In genomic region chrX:140279266-140279665, GRCm38 (mm10) we compare ENCODE assay signal across 8 mouse cellular contexts.
DNase-seq lines count a peak whose midpoint lies in the region; ATAC-seq and TF ChIP-seq lines count a peak whose summit lies in the region.

No protein-coding gene starts in this region.

- intact Hi-C loops in gastrocnemius, adult 2 months (cut with DNase I): no loop called here

- H3K9ac ChIP-seq in midbrain, embryonic 11.5 days (ENCODE audit: low read length): no peak overlapping the region

- H3K9me3 ChIP-seq in midbrain, embryonic 11.5 days (ENCODE audit: control insufficient read depth, low read length): no peaks in the 10 kb centered on the region

- no peaks in the 10 kb centered on the region for H3K4me1 ChIP-seq in midbrain, embryonic 11.5 days (ENCODE audit: control insufficient read depth, insufficient read depth, low read length)

- H3K4me3 ChIP-seq in gastrocnemius, adult 2 months: no peak overlapping the region
- H3K4me3 ChIP-seq in midbrain, embryonic 11.5 days (ENCODE audit: low read depth, low read length): no peak overlapping the region

- peak; percentile 58 for ATAC-seq in midbrain, embryonic 11.5 days (ENCODE audit: low FRiP score)

- 12% methylated on average over 6 of the region's 6 CpGs for WGBS in midbrain, embryonic 11.5 days

- H3K27me3 ChIP-seq in midbrain, embryonic 11.5 days (ENCODE audit: control insufficient read depth, insufficient read depth, low read length): peaks cover 46% of the 10 kb centered on the region

- H3K36me3 ChIP-seq in midbrain, embryonic 11.5 days (ENCODE audit: control insufficient read depth, insufficient read depth, low read length): no peaks in the 10 kb centered on the region

- peak overlapping the region; percentile 23; the same call in 1 of the 2 replicates for H3K4me2 ChIP-seq in midbrain, embryonic 11.5 days

- DNase-seq in gastrocnemius, postnatal 10 days: peak; percentile 9
- no peak for DNase-seq in gastrocnemius, adult 2 months
- DNase-seq in thymus, postnatal 4 days: peak; percentile 4
- DNase-seq in thymus, postnatal 25 days: no peak
- peak; percentile 81 for DNase-seq in midbrain, embryonic 11.5 days (ENCODE audit: low spot score, missing footprints)
- no peak for DNase-seq in c-Kit-positive CD71-positive TER-119-positive erythroid progenitor cells, embryonic 14.5 days (ENCODE audit: low spot score)
- DNase-seq in ovary, postnatal 10 days (ENCODE audit: low spot score): no peak
- no peak for DNase-seq in adrenal gland, postnatal 10 days

- TF ChIP-seq CTCF in gastrocnemius, adult 2 months (IDR thresholded peaks at IDR 0.05): no peak

- H3K27ac ChIP-seq in gastrocnemius, adult 2 months: no peak overlapping the region
- H3K27ac ChIP-seq in midbrain, embryonic 11.5 days (ENCODE audit: low read depth, low read length): no peak overlapping the region

Comparison
In these comparisons a context has a peak if more than half of its experiments do, and no peak if none do; other contexts are left out.
1. DNase-seq: peak in gastrocnemius, postnatal 10 days (single experiment), thymus, postnatal 4 days (single experiment) and midbrain, embryonic 11.5 days (single experiment); none in gastrocnemius, adult 2 months (single experiment), thymus, postnatal 25 days (single experiment), c-Kit-positive CD71-positive TER-119-positive erythroid progenitor cells, embryonic 14.5 days (single experiment), ovary, postnatal 10 days (single experiment) and adrenal gland, postnatal 10 days (single experiment).